Mouse (Mus musculus) myocyte (in vitro differentiated cells): Measurements from ENCODE around the gene Sri. TPM values are rescaled to one million over a fixed set of nuclear protein-coding genes. Genes with fewer than 3 reads are reported as not detected.

Source experiments
- H3K27me3 ChIP-seq: one replicate; pipeline ENCODE4 v1.6.1; 2011; ENCODE audit not compliant: control insufficient read depth, insufficient read depth, insufficient read length
- H3K36me3 ChIP-seq: one replicate; pipeline ENCODE4 v1.6.1; 2011; ENCODE audit not compliant: control insufficient read depth, insufficient read depth
- H3K4me2 ChIP-seq: one replicate; pipeline ENCODE4 v1.6.1; 2011; ENCODE audit warnings: low read depth, control low read depth
- H3K4me3 ChIP-seq: one replicate; pipeline ENCODE4 v1.5.1; 2011; ENCODE audit warnings: mild to moderate bottlenecking, control low read depth, moderate library complexity
- H3K79me2 ChIP-seq: one replicate; pipeline ENCODE4 v1.6.1; 2011; ENCODE audit not compliant: control insufficient read depth, insufficient read depth
- H3ac ChIP-seq: one replicate; pipeline ENCODE4 v1.6.1; 2011; ENCODE audit not compliant: control insufficient read depth, insufficient read length
- CEBPB ChIP-seq: IDR thresholded peaks from 2 replicates; pipeline ENCODE4 v1.6.1; 2011; ENCODE audit warnings: mild to moderate bottlenecking, moderate library complexity; ENCODE audit not compliant: poor library complexity, insufficient read depth, severe bottlenecking
- E2F4 ChIP-seq: IDR thresholded peaks from one replicate; pipeline ENCODE4 v1.6.1; 2011; ENCODE audit warnings: mild to moderate bottlenecking, control low read depth, moderate library complexity; ENCODE audit not compliant: insufficient read depth
- MAX ChIP-seq: IDR thresholded peaks from one replicate; pipeline ENCODE4 v1.6.1; 2011; ENCODE audit warnings: low read depth, mild to moderate bottlenecking, control low read depth
- MYOD1 ChIP-seq, 3 experiments: IDR thresholded peaks; one replicate each; pipeline ENCODE4 v1.6.1; 2011; ENCODE audit warnings: control low read depth in 2 of 3, low read depth in 2 of 3, mild to moderate bottlenecking in 2 of 3, moderate library complexity in 1 of 3; ENCODE audit not compliant: insufficient read length in 2 of 3, control insufficient read depth in 1 of 3
- MYOG ChIP-seq, 3 experiments: IDR thresholded peaks; one replicate each; pipeline ENCODE4 v1.6.1; 2011; ENCODE audit warnings: control low read depth in 2 of 3, low read depth in 2 of 3, mild to moderate bottlenecking in 2 of 3; ENCODE audit not compliant: insufficient read length in 2 of 3, control insufficient read depth in 1 of 3, insufficient read depth in 1 of 3
- POLR2A ChIP-seq: IDR thresholded peaks from one replicate; pipeline ENCODE4 v1.6.1; 2011; ENCODE audit warnings: low read depth, mild to moderate bottlenecking, control low read depth, moderate library complexity; ENCODE audit not compliant: insufficient read length
- POLR2AphosphoS2 ChIP-seq: IDR thresholded peaks from one replicate; pipeline ENCODE4 v1.6.1; 2011; ENCODE audit warnings: low read depth, control low read depth; ENCODE audit not compliant: insufficient read length
- REST ChIP-seq: IDR thresholded peaks from one replicate; pipeline ENCODE4 v1.6.1; 2011; ENCODE audit warnings: mild to moderate bottlenecking, control low read depth, moderate library complexity; ENCODE audit not compliant: insufficient read depth, insufficient read length
- SRF ChIP-seq: IDR thresholded peaks from one replicate; pipeline ENCODE4 v1.6.1; 2011; ENCODE audit warnings: low read depth; ENCODE audit not compliant: control insufficient read depth, insufficient read length
- TCF12 ChIP-seq: IDR thresholded peaks from one replicate; pipeline ENCODE4 v1.6.1; 2011; ENCODE audit warnings: mild to moderate bottlenecking, control low read depth; ENCODE audit not compliant: poor library complexity, insufficient read depth, severe bottlenecking
- TCF3 ChIP-seq: IDR thresholded peaks from one replicate; pipeline ENCODE4 v1.6.1; 2011; ENCODE audit warnings: low read depth, control low read depth; ENCODE audit not compliant: insufficient read length
- USF1 ChIP-seq: IDR thresholded peaks from one replicate; pipeline ENCODE4 v1.6.1; 2011; ENCODE audit warnings: low read depth, mild to moderate bottlenecking, control low read depth, moderate library complexity
- polyA plus RNA-seq: library from polyadenylated mRNA; unstranded; fragments of >200 nt; fragmentation: generic; extraction: Trizol; gene quantifications from one replicate; pipeline ENCODE4 v1.2.1, GENCODE M21; 2012; ENCODE audit warnings: missing spikeins

The Sri gene
- polyA plus RNA-seq, 1 experiment, result 110 TPM

DNA sequence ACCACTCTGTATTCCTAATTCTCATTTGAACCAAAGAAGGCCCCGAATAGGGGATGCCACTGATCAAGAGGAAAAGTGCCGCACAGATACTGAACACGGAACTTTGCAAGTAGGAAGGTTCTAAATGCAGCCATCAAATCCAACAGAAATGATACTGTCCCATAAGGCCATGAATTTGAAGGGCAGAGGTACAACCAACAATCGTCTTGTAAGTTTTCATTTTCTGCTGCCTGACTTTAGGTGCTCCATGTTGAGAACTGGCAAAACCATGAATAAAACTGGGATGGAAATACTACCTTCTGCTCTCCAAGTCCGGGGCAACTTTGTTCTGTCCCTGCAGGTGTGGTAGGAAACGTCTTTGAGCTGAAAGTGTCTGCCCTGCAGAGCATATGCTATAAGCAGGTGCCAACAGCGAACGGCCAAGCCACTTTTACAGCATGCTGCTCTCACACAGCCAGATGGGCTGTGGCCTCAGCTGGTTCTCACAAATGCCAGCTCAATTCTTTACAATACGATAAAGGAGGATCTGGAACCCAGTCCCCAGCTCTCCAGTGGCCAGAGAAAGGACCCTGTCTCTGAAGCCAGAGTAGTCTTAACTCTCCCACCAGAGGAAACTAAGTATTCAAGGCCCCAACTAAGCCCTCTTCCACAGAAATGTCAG lies 28.2 kb downstream of the Sri start:
- Histone ChIP-seq H3K4me3 (no peak overlapping the region), H3ac (no peak overlapping the region), H3K36me3 (peaks cover 4% of the 10 kb centered on the region), H3K27me3 (no peaks in the 10 kb centered on the region), H3K79me2 (no peaks in the 10 kb centered on the region), H3K4me2 (no peak overlapping the region)
- TF ChIP-seq MYOG (IDR thresholded peaks at IDR 0.05; ENCODE audit: control insufficient read depth in 1 of 3, insufficient read depth in 1 of 3, insufficient read length in 2 of 3, low read depth in 2 of 3), result no peak
- no peak for TF ChIP-seq REST
- no peak for TF ChIP-seq POLR2A
- no peak for TF ChIP-seq POLR2AphosphoS2
- TF ChIP-seq CEBPB, result no peak
- no peak for TF ChIP-seq SRF
- TF ChIP-seq TCF3, result no peak
- no peak for TF ChIP-seq TCF12
- no peak for TF ChIP-seq E2F4
- TF ChIP-seq MAX, result no peak
- no peak for TF ChIP-seq MYOD1 (IDR thresholded peaks at IDR 0.05; ENCODE audit: control insufficient read depth in 1 of 3, insufficient read length in 2 of 3, low read depth in 2 of 3)
- TF ChIP-seq USF1, result no peak

DNA sequence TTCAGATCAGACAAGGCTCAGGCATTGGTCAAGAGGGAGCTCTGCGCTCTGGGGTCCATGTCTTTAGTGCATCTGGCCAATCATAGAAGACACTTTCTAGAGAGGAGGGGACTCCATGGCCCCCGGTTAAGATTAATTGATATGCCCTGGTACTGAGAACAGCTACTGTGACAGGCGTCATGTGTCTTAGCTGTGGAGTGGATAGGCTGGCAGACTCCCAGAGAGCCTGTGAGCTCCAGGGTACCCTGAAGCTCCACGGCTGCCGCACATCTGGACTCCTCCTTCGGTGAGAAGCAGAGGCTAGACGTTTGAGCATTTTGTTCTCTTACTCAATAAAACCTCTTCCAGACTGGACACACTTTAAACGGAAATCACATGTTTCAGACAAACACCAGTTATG lies 31.6 kb downstream of the Sri start:
- Histone ChIP-seq H3K27me3 (no peaks in the 10 kb centered on the region), H3K79me2 (no peaks in the 10 kb centered on the region), H3K4me2 (no peak overlapping the region), H3ac (no peak overlapping the region), H3K36me3 (no peaks in the 10 kb centered on the region), H3K4me3 (no peak overlapping the region)
- TF ChIP-seq SRF, result no peak

DNA sequence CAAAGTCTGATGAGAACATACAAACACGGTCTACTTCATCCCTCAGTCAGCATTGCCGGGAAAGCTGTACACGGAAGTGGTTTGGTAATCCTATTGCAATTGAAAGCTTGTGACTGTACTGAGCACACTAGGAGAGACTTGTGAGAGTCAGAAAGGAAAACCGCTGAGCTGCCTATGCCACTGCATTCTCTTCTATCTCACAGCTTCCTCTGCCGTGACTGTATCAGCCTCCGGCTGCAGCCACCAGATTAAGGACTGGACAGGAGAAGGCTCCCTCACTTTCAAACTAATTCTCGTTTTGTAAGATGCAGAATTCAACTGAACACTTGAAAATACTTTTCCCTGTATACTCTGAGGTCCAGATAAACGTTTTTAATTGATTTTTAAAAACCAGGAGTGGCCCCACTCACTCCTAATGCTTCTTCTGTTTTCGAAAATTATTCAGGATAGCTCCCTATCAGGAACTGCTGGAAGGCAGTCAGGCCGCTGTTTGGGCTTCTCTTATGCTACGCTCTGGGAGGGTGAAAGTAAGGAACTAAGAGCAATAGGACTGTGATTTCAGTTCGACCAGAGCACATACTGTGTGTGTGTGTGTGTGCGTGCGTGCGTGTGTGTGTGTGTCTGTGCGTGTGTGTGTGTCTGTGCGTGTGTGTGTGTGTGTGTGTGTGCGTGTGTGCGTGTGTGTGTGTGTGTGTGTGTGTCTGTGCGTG lies 37.1 kb downstream of the Sri start:
- Histone ChIP-seq H3ac (no peak overlapping the region), H3K79me2 (no peaks in the 10 kb centered on the region), H3K4me3 (no peak overlapping the region), H3K36me3 (no peaks in the 10 kb centered on the region), H3K4me2 (no peak overlapping the region), H3K27me3 (no peaks in the 10 kb centered on the region)
- TF ChIP-seq SRF (no peak), POLR2A (no peak), MAX (no peak), TCF3 (no peak), E2F4 (no peak)

DNA sequence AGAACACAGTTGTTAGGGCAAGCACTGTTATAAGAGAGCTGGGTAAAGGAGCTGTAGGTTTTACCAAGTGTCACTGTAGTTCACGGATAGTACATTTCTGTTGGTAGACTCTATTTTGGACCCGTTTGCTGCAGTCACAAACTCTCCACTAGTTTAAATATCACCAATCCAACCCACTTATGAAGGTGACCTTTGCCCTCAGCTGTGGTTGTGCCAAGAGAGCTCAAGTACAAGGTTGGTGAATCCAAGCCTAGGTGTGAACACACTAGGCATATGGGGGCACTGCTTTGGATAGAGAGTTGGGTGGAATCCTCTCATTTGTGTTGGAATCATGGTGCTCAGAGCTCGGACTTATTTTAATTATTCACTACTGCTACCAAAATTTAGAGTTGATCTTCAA lies 39.8 kb downstream of the Sri start:
- Histone ChIP-seq H3K79me2 (no peaks in the 10 kb centered on the region), H3K4me2 (no peak overlapping the region), H3K27me3 (no peaks in the 10 kb centered on the region), H3K4me3 (no peak overlapping the region), H3K36me3 (no peaks in the 10 kb centered on the region), H3ac (no peak overlapping the region)
- TF ChIP-seq E2F4 (no peak), MAX (no peak), MYOD1 (IDR thresholded peaks at IDR 0.05; ENCODE audit: control insufficient read depth in 1 of 3, insufficient read length in 2 of 3, low read depth in 2 of 3) (no peak), TCF3 (no peak), MYOG (IDR thresholded peaks at IDR 0.05; ENCODE audit: control insufficient read depth in 1 of 3, insufficient read depth in 1 of 3, insufficient read length in 2 of 3, low read depth in 2 of 3) (no peak), SRF (no peak)

DNA sequence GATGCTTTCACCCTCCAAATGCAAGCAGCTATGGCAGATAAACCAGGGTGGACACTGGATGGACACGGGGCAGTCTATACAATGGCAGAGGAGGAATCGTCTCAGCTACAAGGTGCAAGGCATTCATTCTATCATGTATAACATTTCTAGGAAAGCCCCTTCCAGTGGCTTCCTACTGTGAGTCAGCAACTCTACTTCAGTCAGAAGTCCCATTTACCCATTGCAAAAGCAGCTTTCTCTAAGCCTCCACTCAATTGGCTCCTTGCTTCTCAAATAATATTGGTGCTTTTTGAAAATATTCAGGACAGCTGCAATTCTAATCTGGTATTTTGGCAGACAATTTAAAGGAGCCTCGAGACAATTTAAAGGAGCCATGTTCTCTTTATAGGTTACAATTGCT lies 42.3 kb downstream of the Sri start:
- Histone ChIP-seq H3K4me3 (no peak overlapping the region), H3K36me3 (no peaks in the 10 kb centered on the region), H3K4me2 (no peak overlapping the region), H3ac (no peak overlapping the region), H3K27me3 (no peaks in the 10 kb centered on the region), H3K79me2 (no peaks in the 10 kb centered on the region)
- TF ChIP-seq E2F4, result no peak
- TF ChIP-seq TCF3, result no peak
- TF ChIP-seq POLR2A, result no peak
- TF ChIP-seq USF1, result no peak
- TF ChIP-seq TCF12, result no peak
- no peak for TF ChIP-seq MYOD1 (IDR thresholded peaks at IDR 0.05; ENCODE audit: control insufficient read depth in 1 of 3, insufficient read length in 2 of 3, low read depth in 2 of 3)
- no peak for TF ChIP-seq MAX
- no peak for TF ChIP-seq REST
- no peak for TF ChIP-seq SRF
- no peak for TF ChIP-seq CEBPB
- no peak for TF ChIP-seq POLR2AphosphoS2
- no peak for TF ChIP-seq MYOG (IDR thresholded peaks at IDR 0.05; ENCODE audit: control insufficient read depth in 1 of 3, insufficient read depth in 1 of 3, insufficient read length in 2 of 3, low read depth in 2 of 3)
